Mouse (Mus musculus) adrenal gland, adult 8-10 months (tissue): Measurements from ENCODE around the gene Adssl1. TPM values are rescaled to one million over a fixed set of nuclear protein-coding genes. Genes with fewer than 3 reads are reported as not detected.

Experiments used
- DNase-seq: peaks from one replicate; pipeline ENCODE4 v3.0.0; 2022
- total RNA-seq, 4 experiments: library from RNA; stranded (reverse); gene quantifications; 2 replicates each; pipeline ENCODE4 v1.2.4; 2022

Adssl1 gene
- total RNA-seq, 4 experiments from 2014 or later = 15.2 to 53.1 (median 30.7) TPM

DNA sequence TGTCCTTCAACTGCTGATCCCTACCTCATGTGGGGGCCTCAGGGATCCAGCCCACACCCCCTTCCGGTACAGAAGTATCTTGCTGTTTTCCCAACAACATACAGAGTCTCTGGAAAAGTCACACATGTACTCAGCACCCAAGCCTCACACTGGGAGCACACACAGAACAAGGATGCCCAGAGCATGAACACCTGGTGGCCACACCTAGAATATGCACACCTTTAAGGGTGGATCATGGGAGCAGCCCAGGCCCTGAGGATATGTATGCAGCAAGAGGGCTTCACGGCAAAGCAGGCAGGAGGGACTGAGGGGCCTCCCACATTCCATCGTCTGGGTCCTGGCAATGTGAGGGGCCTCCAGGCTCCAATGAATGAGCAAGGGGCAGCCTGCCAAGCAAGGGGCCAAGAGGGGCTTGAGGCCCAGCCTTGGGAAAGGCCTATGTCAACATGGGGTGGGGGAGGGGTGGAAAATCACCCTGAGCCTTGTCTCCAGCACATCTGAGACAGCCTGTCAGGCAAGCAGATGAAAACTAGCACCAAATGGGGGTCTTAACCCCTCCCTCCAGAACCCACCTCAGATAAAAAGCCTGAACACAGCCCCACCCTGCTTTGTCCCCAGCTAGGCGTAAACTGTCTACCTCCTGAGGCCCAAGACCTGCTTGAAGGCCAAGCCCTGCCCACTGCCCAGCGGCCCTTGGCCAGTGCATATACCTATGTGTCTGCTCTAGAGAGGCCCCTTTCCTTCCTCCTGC lies 40.9 kb downstream of the Adssl1 start:
- DNase-seq = no peak

GRCm38 (mm10) chr12:112661327-112661605 lies 41.4 kb downstream of the Adssl1 start:
- no peak for DNase-seq

DNA sequence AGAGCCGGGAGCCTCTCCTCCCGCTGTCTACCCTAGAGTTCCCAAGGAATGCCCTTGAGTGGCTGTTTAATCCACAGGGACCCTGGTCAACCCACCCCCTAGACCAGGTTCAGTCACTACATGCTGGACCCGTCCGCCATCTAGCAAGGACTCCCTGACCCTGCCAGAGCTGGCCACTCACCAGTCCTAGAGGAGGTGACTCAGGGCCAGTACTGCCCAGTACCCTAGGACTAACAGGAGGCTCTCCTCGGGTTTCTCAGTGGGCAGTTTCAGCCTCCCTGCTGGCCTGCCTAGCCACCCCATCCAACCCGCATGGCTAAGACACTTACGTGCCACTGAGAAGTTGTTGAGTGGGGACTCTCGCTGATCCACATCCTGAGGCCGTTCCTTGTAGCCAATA lies 42.0 kb downstream of the Adssl1 start:
- no peak for DNase-seq

DNA sequence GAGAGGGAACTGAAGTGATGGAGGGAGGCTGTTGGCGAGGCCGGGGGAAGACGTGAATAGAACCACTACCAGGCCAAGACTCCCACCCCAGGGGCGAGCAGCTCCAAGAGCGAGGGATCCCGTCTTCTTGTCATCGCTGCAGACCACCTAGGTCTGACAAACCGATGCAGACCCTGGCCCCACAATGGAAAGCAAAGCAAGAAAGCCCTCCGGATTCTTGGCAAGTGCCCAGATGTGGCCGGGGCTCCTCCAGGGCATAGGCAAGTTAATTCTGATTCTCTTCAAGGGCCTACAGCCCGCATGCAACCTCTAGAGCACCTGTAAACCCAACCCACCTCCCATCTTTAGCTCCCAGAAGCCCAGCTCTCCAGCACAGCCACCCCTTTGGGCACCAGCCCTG lies 43.5 kb downstream of the Adssl1 start:
- no peak for DNase-seq

DNA sequence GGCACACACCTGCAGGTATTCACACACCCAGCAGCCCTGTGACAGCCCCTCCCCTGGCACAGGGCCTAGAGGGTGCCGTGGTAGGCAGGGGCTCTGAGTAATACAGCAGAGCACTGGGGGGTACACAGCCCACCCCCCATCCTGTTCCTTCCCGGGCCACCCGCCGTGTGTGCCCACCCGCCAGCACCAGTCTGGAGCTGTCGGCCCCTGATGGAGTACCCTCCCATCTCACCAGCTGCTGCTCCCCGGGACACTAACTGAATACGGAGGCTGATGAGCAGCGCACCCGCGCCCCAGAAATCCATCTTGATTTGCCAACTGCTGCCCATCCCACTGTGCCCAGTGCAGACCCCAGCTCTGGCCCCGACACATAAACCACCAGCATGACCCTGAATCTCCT lies 43.9 kb downstream of the Adssl1 start:
- DNase-seq = no peak

GRCm38 (mm10) chr12:112664124-112664523 lies 44.3 kb downstream of the Adssl1 start:
- no peak for DNase-seq

DNA sequence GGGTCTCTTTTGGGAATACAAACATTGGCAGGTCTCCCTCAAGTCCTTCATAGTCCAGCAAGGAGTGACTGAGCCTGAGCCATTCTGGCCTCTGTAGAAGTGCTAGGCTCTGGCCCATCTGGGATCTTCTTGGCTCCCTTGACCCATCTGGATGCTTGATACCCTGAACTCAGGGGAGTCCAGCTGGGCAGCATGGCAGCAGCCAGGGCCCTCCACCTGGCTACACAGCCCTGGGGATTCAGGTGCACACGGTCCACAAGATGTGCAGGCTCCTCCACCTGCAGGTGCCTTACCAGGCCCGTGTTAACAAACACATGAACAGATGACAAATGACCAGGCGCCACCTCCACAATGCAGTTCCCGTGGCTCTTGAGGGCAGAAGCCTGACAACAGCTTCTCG lies 44.8 kb downstream of the Adssl1 start:
- DNase-seq = no peak

- no peak for DNase-seq
Measured at GRCm38 (mm10) chr12:112665445-112665844, 45.6 kb downstream of the Adssl1 start.

DNA sequence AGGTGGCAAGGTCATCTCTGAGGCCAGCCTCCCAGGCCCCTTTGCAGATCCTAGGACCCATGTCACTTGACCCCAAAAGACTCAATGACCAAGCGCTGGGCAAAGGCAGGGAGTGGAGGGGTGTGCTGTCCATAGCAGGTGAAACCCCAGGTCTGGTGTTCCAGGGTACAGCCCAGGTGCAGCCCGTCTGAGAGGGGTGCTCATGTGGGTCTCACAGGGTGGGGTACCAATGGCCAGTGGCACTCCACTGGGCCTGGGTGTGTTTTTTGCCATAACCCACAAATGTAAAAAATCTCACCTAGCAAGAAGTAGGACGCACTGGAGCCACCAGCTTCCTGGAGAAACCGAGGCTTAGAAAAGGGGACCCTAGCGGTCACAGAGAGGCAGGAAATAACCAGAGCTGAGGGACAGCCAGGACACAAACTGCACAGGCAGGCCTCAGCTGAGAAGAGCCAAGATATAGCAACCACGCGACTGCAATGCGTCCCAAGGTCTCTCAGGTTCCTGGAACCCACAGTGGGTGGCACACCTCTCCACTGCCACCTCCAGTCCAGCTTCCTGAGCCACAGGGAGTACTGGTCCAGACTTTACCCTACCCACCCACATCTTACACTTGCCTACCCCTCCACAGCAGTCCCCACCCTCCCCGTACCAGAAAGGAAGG lies 46.2 kb downstream of the Adssl1 start:
- DNase-seq = no peak

DNA sequence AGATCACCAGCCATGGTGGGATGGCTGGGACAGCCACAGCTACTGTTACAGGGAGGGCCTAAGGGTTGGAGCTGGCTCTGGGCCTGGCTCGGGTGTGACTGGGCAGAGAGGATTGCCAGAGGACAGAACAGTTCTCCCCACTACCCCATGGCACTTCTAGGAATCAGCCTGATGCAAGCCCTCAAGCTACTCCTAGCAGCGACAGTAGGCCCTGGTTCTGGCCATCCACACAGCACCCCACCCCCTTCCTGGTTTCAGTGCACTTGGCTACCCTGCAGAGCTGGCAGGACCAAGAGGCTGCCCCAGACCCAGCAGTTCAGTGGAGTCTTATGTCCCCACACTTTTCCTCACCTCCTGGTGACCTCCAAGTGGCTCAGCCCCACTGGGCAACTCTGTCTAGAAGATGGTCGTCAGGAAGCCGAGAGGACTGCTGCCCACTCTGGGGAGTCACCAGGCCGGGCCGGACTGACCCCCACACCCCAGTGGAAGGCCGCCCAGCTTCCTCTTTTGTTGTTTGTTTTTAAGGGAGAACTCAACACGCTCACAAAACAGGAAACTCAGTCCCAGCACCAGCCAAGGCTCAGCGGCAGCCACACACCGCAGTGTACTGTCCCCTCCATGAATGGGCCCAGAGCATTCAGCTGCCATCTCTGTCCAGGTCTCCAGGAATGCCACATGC lies 47.9 kb downstream of the Adssl1 start:
- no peak for DNase-seq

DNA sequence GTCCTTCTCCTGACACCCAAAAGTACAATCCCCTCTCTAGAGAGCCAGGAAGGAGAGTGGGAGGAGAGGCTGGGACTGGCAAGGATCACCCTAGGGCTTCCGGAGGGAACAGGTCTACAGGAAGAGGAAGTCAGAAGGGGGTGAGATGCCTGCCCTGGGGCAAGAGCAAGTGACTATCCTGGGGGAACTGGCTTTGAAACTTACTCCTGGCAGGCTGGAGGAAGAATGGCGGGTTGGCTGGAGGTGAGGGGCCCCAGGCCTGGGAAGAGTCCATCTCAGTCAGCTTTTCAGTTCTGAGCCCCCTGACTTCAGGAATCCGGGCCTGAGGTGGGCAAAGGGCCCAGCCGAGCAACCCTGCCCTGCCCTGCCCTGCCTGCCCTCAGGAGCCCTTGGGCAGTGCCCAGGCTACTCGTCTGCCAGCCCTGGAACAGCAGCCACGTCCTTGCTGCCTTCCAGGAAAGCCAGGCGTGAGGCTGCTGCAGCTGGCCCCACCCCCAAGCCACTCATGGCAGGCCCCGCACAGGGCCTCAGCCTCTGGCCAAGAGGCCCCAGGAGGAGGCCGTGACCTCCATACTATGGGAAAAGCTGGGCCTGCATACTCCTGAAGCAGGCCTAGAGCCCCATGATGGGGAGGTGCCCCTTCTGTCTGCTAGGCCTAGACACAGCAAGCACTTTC lies 51.0 kb downstream of the Adssl1 start:
- peak; percentile 91 for DNase-seq

DNA sequence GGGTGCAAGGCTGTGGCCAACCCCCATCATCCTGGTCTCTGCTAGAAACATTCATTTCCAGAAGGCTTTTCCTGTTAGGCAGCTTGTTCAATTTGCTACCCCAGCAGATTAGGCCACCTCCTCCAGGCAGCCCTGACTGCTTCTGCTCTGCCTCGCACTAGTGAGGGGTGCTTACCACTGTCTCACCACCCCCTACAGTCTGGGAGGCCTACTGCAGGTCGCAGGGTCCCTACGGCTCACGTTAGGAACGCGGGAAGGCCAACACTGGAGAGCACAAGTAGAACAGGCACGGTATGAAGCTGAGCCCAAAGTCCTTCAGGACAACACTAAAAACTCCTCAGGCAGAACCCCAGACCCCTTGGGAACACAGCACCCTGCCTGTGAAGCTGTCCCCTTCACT lies 52.0 kb downstream of the Adssl1 start:
- no peak for DNase-seq

GRCm38 (mm10) chr12:112672744-112673575 lies 53.1 kb downstream of the Adssl1 start:
- peak; percentile 77 for DNase-seq

GRCm38 (mm10) chr12:112673576-112674091 lies 53.8 kb downstream of the Adssl1 start:
- no peak for DNase-seq

DNA sequence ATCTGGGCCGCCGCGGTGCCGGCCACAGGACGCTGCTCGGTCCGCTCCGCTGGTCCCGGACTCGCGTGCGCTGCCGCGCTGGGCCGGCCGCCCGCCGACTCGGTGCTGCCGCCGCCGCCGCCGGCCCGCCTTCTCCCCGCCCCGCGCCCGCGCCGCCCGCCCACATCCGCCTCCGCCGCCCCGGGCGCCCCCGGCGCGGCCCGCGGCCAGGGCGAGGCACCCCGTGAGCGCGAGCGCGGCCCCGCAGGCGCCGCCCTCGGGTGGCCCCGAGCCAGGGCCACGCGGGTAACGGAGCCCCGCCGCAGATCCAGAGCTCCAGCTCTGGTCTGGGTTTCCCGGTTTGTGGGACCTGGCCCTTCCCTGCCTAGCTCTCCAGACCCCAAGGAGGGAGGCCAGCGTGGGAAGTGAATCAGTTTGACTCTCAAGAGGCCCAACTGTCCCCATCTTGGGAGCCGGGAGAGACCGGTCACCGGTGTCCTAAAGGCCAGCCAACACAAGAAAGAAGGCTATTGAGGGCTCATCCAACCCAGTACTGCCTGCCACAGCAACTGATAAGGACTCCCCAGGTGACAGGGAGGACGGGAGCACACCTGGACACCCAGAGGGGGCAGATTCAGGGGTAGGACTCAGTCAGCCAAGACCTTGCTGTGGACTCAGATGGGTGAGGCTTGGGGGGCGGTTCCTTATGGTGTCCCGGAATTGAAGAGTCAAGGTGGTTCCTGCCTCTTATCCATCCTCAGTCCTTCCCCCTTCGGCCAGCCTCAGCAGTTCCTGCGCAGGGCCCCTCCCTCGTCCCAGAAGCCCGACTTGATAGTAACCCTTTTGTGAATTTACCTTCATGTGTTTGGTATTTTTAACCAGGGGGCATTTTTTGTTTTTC lies 54.5 kb downstream of the Adssl1 start, which contains the start of gene Akt1:
Gene Akt1, minus strand, starts transcription at position 753 of the 880 bp plus-strand sequence.
- DNase-seq = no peak

DNA sequence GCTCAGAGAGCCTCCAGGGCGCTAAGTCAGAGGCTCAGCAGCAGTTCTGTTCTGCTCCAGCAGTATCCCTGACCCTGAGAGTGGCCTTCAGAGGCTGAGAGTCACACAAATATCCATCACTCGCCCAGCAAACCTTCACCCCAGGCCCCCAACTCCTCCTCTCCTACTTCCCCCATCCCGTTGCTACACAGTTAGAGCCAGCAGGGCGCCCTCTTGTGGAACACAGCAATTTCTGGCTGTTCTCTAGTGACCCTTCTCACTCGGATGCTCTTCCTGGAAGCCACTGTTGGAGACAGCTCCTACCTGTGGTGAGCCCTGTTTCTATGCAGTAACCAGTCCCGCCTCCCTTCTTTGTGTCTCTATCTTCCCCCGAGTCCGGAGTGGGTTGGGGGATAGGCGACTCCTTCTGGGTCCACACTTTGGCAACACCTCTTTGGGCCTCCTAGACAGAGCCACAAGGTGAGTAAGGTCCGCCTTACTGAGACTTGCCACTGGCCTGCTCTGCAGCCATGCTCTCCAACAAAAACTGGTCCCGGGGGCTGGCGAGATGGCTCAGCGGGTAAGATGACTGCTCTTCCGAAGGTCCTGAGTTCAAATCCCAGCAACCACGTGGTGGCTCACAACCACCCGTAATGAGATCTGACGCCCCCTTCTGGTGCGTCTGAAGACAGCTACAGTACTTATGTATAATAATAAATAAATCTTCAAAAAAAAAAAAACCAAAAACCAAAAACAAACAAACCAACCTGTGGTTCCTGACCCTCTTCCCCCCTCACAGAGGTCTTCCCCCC lies 55.6 kb downstream of the Adssl1 start:
- DNase-seq = peak; percentile 92

DNA sequence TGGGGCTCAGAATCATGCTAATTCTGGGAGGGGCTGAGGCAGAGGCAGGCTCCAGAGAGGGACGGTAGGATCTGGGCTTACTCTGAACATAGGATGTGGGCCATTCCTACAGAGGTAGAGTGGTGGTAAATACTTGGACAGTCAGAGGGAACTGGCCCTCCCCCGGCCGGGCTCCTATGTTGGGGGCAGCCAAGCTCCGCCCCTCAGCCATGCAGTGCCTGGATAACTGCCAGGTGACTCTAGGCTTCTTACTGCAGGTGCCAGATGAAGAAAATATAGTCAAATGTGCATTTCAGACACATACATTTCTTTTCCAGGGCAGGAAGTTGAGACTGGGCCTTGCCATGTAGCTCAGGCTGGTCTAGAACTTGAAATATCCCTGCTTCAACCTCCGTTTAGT lies 57.2 kb downstream of the Adssl1 start:
- DNase-seq = no peak

DNA sequence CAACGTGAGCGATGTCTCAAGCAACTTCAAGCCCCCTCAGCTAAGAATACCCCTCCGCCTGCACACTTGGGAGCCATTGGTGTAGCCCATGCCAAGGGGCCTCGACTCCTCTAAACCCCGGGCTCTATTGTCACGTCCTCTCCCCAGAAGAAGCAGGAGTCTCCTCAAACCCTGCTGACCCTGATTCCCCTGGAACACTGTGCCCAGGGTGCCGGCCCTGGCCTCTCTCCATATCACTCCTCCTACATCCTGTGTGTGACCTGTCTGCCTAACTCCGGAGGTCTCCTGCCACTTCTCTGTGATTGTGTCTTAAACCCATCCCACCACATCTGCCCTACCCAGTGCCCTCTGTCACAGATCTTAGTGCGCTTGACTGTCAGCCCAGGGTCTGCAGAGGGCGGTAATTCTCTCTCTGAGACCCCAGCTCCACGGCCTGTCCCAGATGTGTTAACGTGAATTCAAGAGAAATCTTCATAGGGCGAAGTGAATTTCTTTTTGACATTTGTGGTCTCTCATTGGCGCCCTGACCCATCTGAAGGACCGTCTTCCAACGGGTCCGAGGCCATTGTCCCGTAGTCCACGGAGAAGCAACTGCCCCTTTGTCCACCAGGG lies 58.2 kb downstream of the Adssl1 start:
- DNase-seq = no peak

- DNase-seq = no peak
Measured at GRCm38 (mm10) chr12:112678555-112679026, 58.7 kb downstream of the Adssl1 start, which contains the start of gene Zbtb42. Gene Zbtb42 (plus strand): TSS chr12:112678828.
